Mouse (Mus musculus) olfactory bulb, adult 2 months (tissue): ENCODE data around the gene Car6.

Source experiments
- CTCF ChIP-seq: fragments of 200-500 bp; IDR thresholded peaks from 2 replicates; pipeline ENCODE4 v1.5.1; 2012; ENCODE audit warnings: low read depth, mild to moderate bottlenecking, low read length, moderate library complexity; ENCODE audit not compliant: insufficient read depth
- POLR2A ChIP-seq: fragments of 200-500 bp; IDR thresholded peaks from 2 replicates; pipeline ENCODE4 v1.6.1; 2012; ENCODE audit warnings: mild to moderate bottlenecking, low read depth, low read length, moderate library complexity; ENCODE audit not compliant: insufficient read depth

DNA sequence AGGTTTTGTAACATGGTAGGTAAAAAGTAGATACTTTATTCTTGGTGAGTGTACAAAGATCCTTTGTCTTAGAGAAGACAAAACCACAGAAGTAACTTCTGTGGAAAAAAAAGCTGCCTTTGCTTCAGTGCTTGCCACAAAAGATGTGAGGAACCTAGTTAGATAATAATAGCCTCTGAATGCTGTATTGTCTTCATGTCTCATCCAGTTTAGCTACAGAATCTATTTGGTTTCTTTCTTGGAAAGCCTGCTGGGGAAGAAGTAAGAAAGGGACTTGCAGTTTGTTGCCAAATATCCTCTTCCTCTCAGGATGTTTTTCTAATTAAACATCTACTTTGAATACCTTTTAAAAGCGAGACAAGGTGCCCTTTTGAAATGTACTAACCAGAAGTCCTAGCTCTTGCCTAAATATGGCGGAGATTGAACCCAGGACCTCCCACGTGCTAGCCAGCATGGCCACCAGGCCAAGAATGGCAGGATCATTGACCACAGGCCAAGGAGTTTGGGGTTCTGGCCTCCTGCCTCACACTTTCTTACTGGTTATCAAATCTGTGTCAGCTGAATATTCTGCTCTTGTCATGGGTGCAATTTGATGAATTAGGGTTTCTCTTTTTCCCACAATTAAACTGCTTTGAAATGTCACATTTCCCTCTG lies 37.4 kb upstream of the Car6 start:
- TF ChIP-seq POLR2A (no peak), CTCF (no peak)
